Mouse (Mus musculus): ENCODE data around the gene Exosc5.

Gene Exosc5

DNA sequence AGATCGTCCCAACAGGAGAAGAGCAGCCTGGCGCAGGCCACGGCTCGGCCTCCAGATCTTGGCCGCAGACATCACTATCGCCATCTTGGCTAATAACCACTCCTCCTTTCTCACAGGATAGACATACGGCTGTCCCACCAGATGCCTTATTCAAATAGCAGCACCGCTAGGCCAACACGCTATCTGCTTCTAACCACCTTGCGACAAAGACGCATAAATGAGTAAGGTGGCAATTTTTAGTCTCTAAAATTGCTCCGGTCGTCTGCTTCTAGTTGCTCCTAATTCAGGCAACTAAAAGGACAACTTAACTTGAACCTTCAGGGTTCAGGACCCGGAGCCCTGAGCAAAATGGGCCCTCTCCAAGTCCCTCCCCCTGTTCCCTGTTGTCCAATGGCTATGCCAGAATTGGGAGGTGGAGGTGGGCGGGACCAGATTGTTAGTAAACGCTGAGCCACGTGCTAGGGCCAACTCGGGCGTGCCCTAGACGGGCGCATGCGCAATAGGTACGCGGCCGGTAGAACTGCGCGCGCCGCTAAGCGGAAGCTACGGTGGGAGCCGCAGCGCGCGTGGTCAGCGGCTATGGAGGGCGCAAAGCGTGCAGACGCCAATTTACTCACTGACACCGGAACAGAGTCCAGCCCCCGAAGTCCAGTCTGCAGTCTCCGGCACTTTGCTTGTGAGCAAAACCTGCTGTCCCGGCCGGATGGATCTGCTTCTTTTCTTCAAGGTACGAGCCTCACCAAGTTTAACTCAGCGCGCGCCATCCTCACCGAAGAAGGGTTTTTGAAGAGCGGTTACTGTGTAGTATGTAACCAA, at the start of gene Exosc5, which contains the start of gene Bckdha:
TSS of gene Exosc5 (plus strand) at position 508 of the 816 bp plus-strand sequence.
TSS of gene Bckdha (minus strand) at position 325 of the 816 bp plus-strand sequence.
- DNase-seq (ENCODE audit: low read depth in 1 of 2, low spot score in 2 of 2): peak; percentile 98 to 99

DNA sequence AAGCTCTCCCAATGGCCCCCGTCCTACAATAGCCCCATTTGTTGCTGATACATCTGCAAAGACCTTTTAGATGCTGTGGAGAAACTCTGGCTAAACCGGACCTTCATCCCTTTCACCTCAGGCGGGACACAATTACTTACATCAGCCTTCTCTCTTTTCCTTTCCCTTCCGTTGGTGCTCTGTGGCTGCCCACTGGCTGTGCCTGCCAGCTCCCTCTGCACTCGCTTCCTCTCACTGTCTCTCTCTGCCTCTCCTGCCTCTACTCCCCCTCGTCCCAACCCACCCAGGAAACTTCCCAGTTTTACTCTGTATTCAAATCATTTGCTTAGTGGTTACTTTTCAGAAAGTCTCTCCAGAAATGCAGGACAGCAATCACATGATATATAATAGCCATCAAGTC, 48.9 kb upstream of the Exosc5 start:
- DNase-seq (ENCODE audit: low read depth in 1 of 2, low spot score in 2 of 2): no peak

DNA sequence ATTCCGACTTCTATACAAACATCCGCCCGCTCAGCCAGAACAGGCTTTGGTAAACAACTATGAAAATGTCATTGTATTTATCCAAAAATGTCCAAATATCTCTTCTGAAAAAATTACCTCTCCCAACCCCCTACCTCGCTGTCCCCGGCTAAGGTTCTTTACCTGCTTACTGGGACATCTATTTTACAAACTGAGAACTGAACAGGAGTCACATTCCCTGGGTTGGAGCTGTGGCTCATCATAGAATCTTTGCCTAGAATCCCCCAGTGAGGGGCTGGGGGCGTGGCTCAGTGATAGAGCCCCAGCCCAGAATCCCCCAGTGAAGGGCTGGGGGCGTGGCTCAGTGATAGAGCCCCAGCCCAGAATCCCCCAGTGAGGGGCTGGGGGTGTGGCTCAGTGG, 47.5 kb upstream of the Exosc5 start:
- DNase-seq (ENCODE audit: low read depth in 1 of 2, low spot score in 2 of 2): no peak

DNA sequence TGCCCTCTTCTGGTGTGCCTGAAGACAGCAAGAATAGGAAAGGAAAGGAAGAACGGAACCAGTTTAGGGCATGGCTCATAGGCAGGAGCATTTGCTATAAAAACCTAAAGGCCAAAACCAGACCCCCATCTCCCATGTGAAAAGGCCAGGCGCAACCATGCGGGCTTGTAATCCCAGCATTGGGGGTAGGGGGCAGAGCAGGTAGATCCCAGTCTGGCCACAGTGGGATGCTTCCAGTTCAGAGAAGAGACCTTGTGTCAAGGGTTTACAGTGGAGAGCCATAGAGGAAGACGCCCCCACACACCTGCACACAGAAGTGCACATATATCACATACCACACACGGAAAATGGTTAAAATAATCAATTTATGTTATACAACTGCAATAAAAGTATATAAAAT, 44.9 kb upstream of the Exosc5 start:
- no peak for DNase-seq (ENCODE audit: low read depth in 1 of 2, low spot score in 2 of 2)

DNA sequence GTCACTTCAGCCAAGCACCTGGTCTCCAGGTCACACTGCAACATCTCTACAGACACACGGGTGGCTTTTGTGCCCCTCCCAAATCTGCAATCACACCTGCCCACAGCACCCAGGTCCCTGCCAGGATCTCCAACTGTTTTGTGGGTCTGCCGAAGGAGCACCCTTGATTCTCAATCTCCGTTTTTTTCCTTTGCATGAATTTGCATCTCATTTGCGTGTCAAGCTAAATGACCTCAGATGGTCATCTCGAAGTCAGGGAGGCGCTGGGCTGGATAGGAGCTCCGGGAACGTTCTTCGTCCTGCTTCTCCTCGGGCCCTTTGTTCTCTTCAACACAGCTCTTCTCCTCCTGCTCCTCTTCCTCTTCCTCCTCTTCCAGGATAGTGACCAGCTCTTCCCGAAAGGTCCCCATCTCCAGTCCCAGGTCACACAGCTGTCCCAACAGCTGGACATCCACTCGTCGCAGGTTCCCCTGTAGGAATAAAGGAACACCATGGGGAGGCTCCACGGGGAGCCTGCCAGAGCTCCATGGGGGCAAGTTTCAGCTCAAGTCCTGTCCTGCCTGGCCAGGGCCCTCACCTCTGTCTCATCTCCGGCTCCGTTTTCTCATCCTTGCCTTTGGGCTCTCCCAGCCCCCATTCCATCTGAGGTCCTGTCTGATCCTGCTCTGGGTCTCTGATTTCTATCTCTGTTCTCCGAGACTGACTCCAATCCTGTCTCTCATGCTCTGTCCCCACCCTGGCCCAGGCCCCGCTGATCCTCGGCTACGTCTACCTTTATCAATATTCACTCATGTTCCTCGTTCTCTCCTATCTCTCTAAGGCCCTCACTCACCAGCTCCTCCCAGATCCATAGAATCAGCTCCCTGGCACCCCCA, 43.9 kb upstream of the Exosc5 start:
- no peak for DNase-seq (ENCODE audit: low read depth in 1 of 2, low spot score in 2 of 2)

DNA sequence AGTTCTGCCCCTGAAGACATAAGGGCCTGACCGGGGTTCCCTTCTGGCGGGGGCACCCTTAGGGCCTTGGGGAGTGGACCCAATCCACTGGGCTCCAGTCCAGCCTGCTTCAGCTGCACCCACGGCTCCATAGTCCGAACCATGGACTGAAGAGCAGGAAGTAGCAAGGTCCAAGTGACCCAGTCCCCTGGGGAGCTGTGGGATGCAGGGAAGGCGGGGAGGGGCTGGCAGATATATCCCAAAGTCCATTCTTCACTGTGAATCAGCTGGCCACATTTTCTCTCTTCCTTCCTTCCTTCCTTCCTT, 43.3 kb upstream of the Exosc5 start, which contains the start of gene Erich4:
TSS of gene Erich4 (minus strand) at position 187 of the 306 bp plus-strand sequence.
- DNase-seq (ENCODE audit: low read depth in 1 of 2, low spot score in 2 of 2): no peak

DNA sequence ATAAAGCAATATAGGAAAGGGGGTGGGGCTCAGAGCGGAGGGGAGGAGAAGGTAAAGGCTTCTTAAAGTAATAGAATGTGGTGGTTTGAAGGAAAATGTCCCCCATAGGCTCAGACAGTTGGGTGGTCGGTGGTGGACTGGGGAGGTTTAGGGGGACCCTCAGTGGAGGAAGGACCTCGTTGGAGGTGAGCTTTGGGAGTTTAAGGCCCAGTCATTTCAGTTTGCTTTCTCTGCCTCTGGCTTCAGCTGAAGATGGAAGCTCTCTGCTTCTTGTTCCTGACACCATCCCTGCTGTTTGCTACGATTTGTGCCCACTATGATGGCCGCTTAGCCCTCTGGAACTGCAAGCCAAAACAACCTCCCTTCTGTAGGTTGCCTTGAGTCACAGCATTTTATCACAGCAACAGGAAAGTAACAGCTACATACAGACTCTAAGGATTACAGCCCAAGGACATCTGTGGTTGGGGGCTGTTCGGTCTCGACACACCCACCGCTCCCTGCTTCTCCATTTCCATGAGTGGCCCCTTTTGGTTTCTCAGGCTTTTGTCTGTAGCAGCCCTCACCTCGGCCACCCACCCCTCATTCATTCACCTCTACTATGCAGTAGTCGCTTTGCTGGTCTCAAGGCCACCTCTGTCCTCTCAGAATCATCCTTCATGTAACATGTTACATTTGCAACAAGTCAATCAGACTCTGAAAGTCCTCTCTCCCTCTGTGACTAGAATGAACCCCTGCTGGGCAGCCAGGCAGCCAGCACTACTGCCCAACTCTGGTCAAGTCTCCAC, 41.4 kb upstream of the Exosc5 start:
- DNase-seq (ENCODE audit: low read depth in 1 of 2, low spot score in 2 of 2): no peak

DNA sequence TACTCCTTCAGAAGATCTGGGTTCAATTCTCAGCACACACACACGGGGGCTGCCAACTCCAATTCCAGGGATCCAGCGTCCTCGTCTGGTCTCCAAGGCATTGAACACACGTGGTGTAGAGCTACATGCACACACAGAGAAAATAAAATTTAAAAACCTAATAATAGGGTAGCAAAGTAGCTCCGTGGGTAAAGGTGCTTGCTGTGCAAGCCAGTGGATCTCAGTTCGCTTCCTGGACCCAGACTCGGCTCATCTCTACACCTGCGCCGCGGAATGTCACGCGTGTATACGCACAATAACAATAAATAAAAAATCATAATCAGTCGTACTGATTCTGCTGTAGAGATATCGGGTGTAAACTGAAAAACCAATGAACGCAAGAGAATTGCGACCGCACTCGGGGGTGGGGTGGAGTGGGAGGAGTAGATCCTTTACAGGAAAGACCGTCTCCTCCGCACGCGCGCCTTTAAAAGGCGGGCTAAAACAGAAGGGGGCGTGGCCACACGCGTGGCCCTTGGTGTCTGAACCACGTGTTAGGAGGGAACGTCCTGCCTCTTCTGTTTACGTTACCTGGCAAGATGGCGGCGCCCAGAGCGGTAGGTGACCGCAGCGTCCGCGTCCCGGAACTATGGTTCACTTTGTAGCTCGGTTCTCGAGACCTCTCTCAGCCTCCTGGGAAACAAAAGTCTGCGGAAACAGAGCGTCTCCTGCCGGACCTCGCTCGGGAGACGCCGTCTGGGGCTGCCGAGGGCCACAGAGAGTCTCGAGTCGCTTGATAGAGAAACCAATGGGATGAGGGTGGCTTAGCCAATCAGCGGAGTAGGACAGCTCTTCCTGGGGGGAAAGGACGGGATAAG, 39.9 kb upstream of the Exosc5 start, which contains the start of gene Dmac2:
TSS of gene Dmac2 (plus strand) at position 550 of the 857 bp plus-strand sequence.
- DNase-seq (ENCODE audit: low read depth in 1 of 2, low spot score in 2 of 2): peak; percentile 76 to 86

DNA sequence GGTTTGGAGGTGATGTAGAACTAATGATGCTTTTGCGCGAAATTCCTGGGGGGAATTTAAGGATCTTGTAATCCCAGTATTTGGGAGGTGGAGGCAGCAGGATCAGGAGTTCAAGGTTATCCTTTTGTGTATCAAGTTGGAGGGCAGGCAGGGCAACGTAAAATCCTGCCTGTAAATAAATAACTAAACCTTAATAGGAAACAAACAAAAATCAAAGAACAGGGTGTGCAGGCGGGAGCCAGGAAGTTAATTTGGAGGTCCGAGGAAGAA, 39.3 kb upstream of the Exosc5 start:
- DNase-seq (ENCODE audit: low read depth in 1 of 2, low spot score in 2 of 2): no peak

DNA sequence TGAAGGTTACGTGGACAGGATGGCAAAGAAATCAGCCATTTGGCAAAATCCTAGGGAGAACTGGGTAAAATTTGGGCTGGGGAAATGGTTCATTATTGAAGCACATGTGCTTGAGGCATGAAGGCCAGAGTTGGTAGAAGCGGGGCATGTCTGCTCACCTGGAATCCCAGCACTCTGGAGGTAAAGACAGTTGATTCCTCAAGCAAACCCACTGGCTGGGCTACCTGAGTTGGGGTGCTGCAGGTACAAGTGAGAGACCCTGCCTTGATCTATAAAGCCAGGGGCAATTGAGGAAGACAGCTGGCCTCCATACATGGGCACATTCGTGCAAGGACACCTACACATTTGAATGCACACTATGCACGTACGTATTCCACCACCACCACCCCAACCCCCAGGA, 38.9 kb upstream of the Exosc5 start:
- no peak for DNase-seq (ENCODE audit: low read depth in 1 of 2, low spot score in 2 of 2)

DNA sequence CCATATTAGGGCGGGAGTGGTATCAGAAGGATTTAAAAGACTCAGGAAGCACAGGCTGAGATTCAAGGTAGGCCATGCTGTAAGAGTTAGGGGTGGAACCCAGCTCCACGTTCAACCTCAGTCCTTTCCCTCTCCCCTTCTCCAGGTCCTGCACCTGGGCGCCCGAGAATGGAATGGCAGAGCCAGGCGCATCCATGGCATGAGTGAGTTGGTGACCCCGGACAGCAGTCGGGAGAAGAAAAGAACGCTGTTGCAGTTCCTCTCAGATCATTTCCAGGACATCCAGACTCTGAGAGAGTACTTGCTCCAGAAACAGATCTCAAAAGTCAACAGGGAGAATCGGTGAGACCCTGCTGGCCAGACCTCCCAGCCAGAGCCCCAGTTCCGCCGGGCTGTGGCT, 38.2 kb upstream of the Exosc5 start:
- DNase-seq (ENCODE audit: low read depth in 1 of 2, low spot score in 2 of 2): no peak

DNA sequence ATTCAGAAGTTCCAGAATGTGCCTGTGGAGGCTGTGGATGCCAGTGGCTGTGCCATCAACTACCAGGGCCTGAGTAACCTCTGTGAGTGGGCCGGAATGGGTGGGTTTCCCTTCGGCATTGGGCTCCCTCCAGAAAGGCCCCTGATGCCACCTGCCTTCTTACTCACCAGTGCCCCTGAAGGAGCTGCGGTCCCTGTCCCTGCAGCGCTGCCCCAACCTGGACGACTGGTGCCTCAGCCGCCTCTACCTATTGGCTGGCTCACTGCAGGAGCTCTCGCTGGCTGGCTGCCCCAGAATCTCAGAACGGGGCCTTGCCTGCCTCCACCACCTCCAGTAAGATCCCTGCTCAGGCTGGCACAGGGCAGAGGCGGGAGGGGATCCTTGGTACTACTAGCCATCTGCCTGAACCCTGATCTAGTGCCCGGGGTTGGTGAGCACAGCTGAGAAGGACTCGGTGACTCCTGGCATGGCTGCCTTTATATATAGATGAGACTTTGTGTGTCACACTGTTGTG, 35.0 kb upstream of the Exosc5 start:
- no peak for DNase-seq (ENCODE audit: low read depth in 1 of 2, low spot score in 2 of 2)

DNA sequence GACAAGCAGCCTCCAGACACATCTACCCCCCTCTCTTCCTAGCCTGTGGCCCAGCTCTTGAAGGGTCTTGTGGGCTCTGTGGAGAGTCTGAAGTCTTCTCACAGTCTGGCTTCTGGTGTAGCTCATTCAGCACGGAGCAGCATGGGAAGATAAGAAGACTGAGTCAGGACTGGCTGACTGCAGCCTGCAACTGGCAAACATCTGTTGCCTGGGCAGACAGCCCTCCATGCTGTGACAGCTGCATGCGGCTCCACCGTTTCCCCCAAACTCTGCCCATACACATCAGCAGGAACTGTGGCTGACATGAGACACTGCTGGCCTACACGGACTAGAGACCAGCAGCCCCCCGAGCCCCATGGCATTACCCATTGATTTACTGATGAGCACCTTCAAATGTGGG, 34.1 kb upstream of the Exosc5 start:
- no peak for DNase-seq (ENCODE audit: low read depth in 1 of 2, low spot score in 2 of 2)

DNA sequence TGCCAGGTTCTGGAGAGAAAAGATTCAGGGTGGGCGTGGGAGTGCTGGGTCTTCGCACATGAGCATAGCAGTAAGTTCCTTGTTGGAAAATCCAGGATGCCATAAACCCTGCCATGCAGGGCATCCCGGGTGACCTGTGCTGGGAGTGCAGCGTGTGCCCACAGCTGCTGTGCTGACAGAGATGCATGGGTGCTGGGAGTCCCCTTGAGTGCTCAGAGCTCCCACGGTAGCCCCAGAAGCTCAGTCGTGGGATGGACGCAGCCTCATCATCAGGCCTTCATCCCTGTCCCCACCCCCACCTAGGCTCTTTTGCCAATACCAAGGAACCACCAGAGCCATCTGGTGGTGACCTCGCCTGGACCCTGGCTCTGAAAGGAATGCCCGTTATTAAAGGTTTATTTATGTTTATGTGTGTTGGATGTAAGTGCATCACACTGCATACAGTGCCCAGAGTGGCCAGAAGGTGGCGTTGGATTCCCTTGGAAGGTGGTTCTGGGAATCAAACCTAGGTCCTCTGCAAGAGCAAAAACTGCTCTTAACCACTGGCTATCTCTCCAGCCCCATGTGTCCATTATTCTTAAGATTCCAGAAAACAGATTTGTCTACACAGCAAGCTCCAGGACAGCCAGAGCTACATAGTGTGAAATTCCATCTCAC, 33.2 kb upstream of the Exosc5 start:
- no peak for DNase-seq (ENCODE audit: low read depth in 1 of 2, low spot score in 2 of 2)

DNA sequence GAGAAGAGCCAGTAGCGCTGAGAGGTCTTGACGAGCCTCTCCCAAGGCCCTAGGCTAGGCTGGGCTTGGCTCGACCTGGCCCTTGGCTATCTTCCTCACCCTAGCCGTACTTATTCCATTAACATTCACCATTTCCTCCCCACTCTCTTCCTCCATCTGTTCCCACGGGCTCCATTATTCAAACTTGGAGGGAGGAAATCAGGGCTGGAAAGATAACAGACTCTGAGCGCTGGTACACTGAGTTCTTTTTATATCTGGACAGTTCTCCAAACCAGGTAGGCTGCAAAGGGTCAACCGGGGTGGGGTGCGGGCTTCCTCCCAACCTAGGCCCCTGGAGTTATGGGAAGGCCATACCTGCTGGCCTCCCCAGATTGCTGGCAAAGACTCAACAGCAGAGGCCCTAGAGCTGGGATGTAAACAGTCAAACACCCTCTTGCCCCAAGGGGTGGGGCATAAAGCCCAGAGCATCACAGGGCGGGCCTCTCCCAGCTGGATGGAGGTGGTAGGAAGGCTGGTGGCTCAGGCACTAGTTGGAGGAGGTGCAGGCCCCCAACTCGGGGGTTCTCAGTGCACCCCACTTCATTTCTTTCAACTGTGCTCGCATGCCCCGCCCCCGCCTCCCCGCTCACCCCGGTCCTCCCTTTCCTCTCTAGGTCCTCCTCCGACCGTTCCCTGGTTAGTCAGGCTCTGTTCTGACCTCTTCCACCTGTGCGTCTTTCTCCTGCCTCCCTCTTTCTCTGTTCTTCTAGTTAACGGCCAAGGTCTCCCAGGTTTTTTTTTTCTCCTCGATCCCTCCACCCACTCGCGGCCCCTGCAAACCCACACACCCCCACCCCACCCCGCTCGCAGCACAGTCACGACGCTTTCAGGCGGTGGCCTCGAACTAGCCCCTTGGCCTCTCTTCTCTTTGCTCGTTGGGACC, 32.2 kb upstream of the Exosc5 start, which contains the start of gene B3gnt8:
TSS of gene B3gnt8 (plus strand) at position 146 of the 922 bp plus-strand sequence.
- no peak for DNase-seq (ENCODE audit: low read depth in 1 of 2, low spot score in 2 of 2)

DNA sequence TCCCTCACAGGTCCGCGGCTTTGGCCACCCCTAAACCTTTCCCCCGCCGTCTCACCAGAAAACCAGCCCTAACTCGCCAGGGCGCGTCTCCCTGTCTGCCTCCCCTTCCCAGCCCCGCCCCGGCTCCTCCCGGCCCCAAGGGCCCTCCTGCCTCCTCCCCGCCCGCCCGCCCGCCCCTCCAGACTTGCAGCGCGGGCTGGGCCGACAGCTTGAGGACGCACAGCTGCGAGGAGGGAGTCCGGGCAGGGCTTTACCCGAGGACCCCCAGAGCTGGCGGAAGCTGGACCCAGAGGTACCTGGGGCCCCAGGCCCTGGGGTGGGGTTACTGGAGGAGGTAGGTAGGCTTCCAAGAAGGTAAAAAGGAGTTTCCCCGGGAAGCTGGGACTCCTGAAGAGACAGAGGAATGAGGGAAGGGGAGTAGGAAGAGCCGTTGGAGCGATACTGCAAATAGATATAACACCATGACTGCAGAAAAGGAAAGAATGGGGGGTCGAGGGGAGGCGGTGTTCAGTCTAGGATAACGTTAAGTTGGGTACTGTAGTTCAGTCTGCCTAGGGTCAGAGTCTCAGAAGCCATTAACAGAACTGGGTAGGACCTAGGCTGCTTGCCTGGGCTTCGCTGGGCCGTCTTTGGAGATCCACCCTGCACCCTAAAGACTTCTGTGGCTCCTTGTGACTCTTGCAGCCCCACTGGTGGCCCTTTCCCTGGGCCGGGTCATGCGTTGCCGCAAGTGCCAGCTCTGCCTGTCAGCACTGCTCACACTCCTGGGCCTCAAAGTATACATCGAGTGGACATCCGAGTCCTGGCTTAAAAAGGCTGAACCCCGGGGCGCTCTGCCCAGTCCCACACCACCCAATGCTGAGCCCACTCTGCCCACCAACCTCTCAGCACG, 31.3 kb upstream of the Exosc5 start:
- no peak for DNase-seq (ENCODE audit: low read depth in 1 of 2, low spot score in 2 of 2)

DNA sequence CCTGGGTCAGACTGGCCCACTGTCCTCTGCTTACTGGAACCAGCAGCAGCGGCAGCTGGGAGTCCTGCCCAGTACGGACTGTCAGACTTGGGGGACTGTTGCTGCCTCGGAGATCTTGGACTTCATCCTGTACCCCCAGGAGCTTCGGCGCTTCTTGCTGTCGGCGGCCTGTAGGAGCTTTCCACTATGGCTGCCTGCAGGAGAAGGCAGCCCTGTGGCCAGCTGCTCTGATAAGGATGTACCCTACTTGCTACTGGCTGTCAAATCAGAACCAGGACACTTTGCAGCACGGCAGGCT, 30.7 kb upstream of the Exosc5 start:
- no peak for DNase-seq (ENCODE audit: low read depth in 1 of 2, low spot score in 2 of 2)

DNA sequence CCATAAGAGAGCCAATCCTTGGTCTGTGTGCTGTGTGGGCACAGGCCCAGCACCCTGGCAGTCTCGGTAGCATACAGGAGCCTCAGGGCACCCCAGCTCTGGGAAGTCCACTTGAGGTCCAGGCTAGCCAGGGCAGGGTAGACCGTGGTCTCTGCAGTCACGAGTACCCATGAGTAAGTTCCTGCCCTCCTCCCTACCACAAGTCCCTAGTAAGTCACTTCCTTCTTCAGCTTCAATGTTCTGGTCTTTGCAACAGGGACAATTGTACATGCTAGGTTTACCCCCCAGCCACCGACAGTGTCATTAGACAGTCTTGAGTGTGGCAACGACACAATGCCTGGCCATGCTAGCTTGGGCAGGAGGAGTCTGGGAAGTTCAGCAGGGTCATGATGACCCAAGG, 26.3 kb upstream of the Exosc5 start:
- peak; percentile 61 to 62 for DNase-seq (ENCODE audit: low read depth in 1 of 2, low spot score in 2 of 2)

Measured in monocyte, adult 2 months (primary cell).